ENCODE assay signal across 8 mouse cellular contexts in genomic region chr6:124480295-124480694, GRCm38 (mm10). TPM values are rescaled to one million over a fixed set of nuclear protein-coding genes. Genes with fewer than 3 reads are reported as not detected.
DNase-seq lines count a peak whose midpoint lies in the region; ATAC-seq lines count a peak whose summit lies in the region.

No protein-coding gene starts in this region.

- no peaks in the 10 kb centered on the region for H3K4me1 ChIP-seq in hindbrain, embryonic 13.5 days (replicated peaks)
- peaks cover 11% of the 10 kb centered on the region; the same call in 1 of the 2 replicates for H3K4me1 ChIP-seq in hindbrain, embryonic 10.5 days (replicated peaks)

- WGBS in hindbrain, embryonic 13.5 days: 60% methylated on average over 4 of the region's 4 CpGs
- WGBS in hindbrain, embryonic 10.5 days: 56% methylated on average over 4 of the region's 4 CpGs

- no peaks in the 10 kb centered on the region for H3K9me3 ChIP-seq in hindbrain, embryonic 13.5 days
- no peaks in the 10 kb centered on the region for H3K9me3 ChIP-seq in hindbrain, embryonic 10.5 days

- H3K27ac ChIP-seq in hindbrain, embryonic 13.5 days: no peak overlapping the region
- no peak overlapping the region for H3K27ac ChIP-seq in hindbrain, embryonic 10.5 days

- H3K4me2 ChIP-seq in hindbrain, embryonic 13.5 days: no peak overlapping the region

- no peaks in the 10 kb centered on the region for H3K36me3 ChIP-seq in hindbrain, embryonic 13.5 days
- H3K36me3 ChIP-seq in hindbrain, embryonic 10.5 days: no peaks in the 10 kb centered on the region

- H3K4me3 ChIP-seq in hindbrain, embryonic 13.5 days: no peak overlapping the region
- no peak overlapping the region for H3K4me3 ChIP-seq in hindbrain, embryonic 10.5 days

- no peaks in the 10 kb centered on the region for H3K27me3 ChIP-seq in hindbrain, embryonic 13.5 days
- no peaks in the 10 kb centered on the region for H3K27me3 ChIP-seq in hindbrain, embryonic 10.5 days (ENCODE audit: insufficient read depth, poor library complexity, severe bottlenecking)

- ATAC-seq in hindbrain, embryonic 13.5 days (ENCODE audit: low FRiP score): 0 out of 2 replicates have a peak, but pooled peaks have one; percentile 9

- H3K9ac ChIP-seq in hindbrain, embryonic 13.5 days: no peak overlapping the region

- DNase-seq in hindbrain, embryonic 10.5 days (ENCODE audit: low spot score): no peak
- DNase-seq in thymus, postnatal 14 days: peak; percentile 43
- DNase-seq in thymus, postnatal 4 days: no peak
- DNase-seq in forelimb bud, embryonic 11.5 days (ENCODE audit: low read depth, low spot score): peak; percentile 56
- DNase-seq in spleen, postnatal 36 days (ENCODE audit: low spot score in 2 of 2): no peak
- no peak for DNase-seq in left cerebral cortex, adult 8-10 months (ENCODE audit: low spot score in 2 of 2)
- no peak for DNase-seq in adrenal gland, adult 8-10 months

RNA-seq across cellular contexts. Expression of gene C1rl, which starts 12.6 kb away (rescaled TPM):
- polyA plus RNA-seq in hindbrain, embryonic 13.5 days (2015; fragmentation: Nextera tagmentation; extraction: Ambion mirVana): 0.32 TPM in 2 replicates
- polyA plus RNA-seq in hindbrain, embryonic 10.5 days (2016; fragmentation: Nextera tagmentation; extraction: Ambion mirVana): 0.14 and 0.47 TPM in 2 replicates
- total RNA-seq in left cerebral cortex, adult 8-10 months (2022): under 1 TPM; 0.19 to 0.49 (median 0.45) TPM
- 10 to 100 TPM; 28.1 to 44.4 (median 34.4) TPM for total RNA-seq in adrenal gland, adult 8-10 months (2022)

RNA-seq across cellular contexts. Expression of gene Clstn3, which starts 15.7 kb away (rescaled TPM):
- 73.7 and 80.0 TPM in 2 replicates for polyA plus RNA-seq in hindbrain, embryonic 13.5 days (2015; fragmentation: Nextera tagmentation; extraction: Ambion mirVana)
- 8.8 and 20.4 TPM in 2 replicates for polyA plus RNA-seq in hindbrain, embryonic 10.5 days (2016; fragmentation: Nextera tagmentation; extraction: Ambion mirVana)
- 100 to 1,000 TPM; 331 to 359 (median 336) TPM for total RNA-seq in left cerebral cortex, adult 8-10 months (2022)
- total RNA-seq in adrenal gland, adult 8-10 months (2022): 10 to 100 TPM; 55.0 to 89.1 (median 73.7) TPM

RNA-seq across cellular contexts. Expression of gene C1ra, which starts 31.9 kb away (rescaled TPM):
- polyA plus RNA-seq in hindbrain, embryonic 13.5 days (2015; fragmentation: Nextera tagmentation; extraction: Ambion mirVana): 0.10 and 0.25 TPM in 2 replicates
- 0.06 and 0.33 TPM in 2 replicates for polyA plus RNA-seq in hindbrain, embryonic 10.5 days (2016; fragmentation: Nextera tagmentation; extraction: Ambion mirVana)
- total RNA-seq in left cerebral cortex, adult 8-10 months (2022): 1 to 10 TPM; 1.7 to 2.2 (median 1.9) TPM
- 100 to 1,000 TPM in 2 of 4 experiments, 10 to 100 TPM in 2; 48.6 to 131 (median 88.7) TPM for total RNA-seq in adrenal gland, adult 8-10 months (2022)

Comparison
In these comparisons a context has a peak if more than half of its experiments do, and no peak if none do; other contexts are left out.
1. DNase-seq: peak in thymus, postnatal 14 days (single experiment) and forelimb bud, embryonic 11.5 days (single experiment); none in hindbrain, embryonic 10.5 days (single experiment), thymus, postnatal 4 days (single experiment), spleen, postnatal 36 days (0 of 2), left cerebral cortex, adult 8-10 months (0 of 2) and adrenal gland, adult 8-10 months (single experiment).
2. RNA of gene C1rl, which starts 12.6 kb away (total RNA-seq): 28.1 to 44.4 TPM in adrenal gland, adult 8-10 months; 0.19 to 0.49 TPM in left cerebral cortex, adult 8-10 months; every median in the first group is over 10 times any median in the second.
3. RNA of gene C1ra, which starts 31.9 kb away (total RNA-seq): 48.6 to 131 TPM in adrenal gland, adult 8-10 months; 1.7 to 2.2 TPM in left cerebral cortex, adult 8-10 months; every median in the first group is over 10 times any median in the second.